Comparison of ENCODE assay signal across 8 mouse cellular contexts in the genomic region with DNA sequence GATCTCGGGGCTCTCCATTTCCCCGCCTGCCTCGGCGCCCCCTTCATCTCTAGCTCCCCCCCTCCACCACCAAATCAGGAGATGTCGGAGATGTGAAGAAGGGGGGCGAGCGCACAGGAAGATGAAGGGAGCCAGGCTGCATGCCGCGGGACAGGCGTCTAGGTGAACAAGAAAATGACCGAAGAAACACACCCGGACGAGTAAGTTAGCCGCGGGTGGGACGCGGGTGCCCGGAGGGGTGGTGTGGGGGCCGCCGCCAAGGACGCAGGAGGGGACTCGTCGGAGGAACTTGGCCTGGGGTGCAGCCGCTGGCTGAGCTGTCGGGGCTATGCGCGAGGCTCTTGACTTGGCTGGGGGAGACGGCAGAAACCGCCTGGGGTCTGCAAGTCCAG. TPM values are rescaled to one million over a fixed set of nuclear protein-coding genes. Genes with fewer than 3 reads are reported as not detected.
A peak's percentile ranks its signal among the peaks of the same experiment; 100 is the strongest.
DNase-seq lines count a peak whose midpoint lies in the region; ATAC-seq lines count a peak whose summit lies in the region.

No protein-coding gene starts in this region.

- ATAC-seq in CD4-positive, CD25-positive, alpha-beta regulatory T cell, adult 4 months: peak; percentile 9
- ATAC-seq in embryonic facial prominence, embryonic 13.5 days (ENCODE audit: insufficient number of reproducible peaks, insufficient read depth, low FRiP score, low TSS enrichment, low read depth): no peak
- peak; percentile 16; the same call in 1 of the 2 replicates for ATAC-seq in hindbrain, embryonic 11.5 days (ENCODE audit: low FRiP score)
- peak; percentile 13 for ATAC-seq in liver, embryonic 13.5 days (ENCODE audit: low read depth)

- H3K9ac ChIP-seq in embryonic facial prominence, embryonic 13.5 days: peak overlapping the region; percentile 94
- peak overlapping the region; percentile 78 for H3K9ac ChIP-seq in hindbrain, embryonic 11.5 days (ENCODE audit: low read depth, low read length)
- H3K9ac ChIP-seq in liver, embryonic 13.5 days: peak overlapping the region; percentile 91

- H3K27me3 ChIP-seq in embryonic facial prominence, embryonic 13.5 days: no peaks in the 10 kb centered on the region
- H3K27me3 ChIP-seq in hindbrain, embryonic 11.5 days (ENCODE audit: control insufficient read depth, insufficient read depth, low read length): no peaks in the 10 kb centered on the region
- H3K27me3 ChIP-seq in liver, embryonic 13.5 days: no peaks in the 10 kb centered on the region

- H3K4me1 ChIP-seq in embryonic facial prominence, embryonic 13.5 days: peaks cover 21% of the 10 kb centered on the region
- peaks cover 5% of the 10 kb centered on the region; the same call in 1 of the 2 replicates for H3K4me1 ChIP-seq in hindbrain, embryonic 11.5 days (replicated peaks; ENCODE audit: control insufficient read depth, insufficient read depth, low read length)
- peaks cover 61% of the 10 kb centered on the region for H3K4me1 ChIP-seq in liver, embryonic 13.5 days (replicated peaks)

- H3K36me3 ChIP-seq in embryonic facial prominence, embryonic 13.5 days: no peaks in the 10 kb centered on the region
- no peaks in the 10 kb centered on the region for H3K36me3 ChIP-seq in hindbrain, embryonic 11.5 days (ENCODE audit: control insufficient read depth, insufficient read depth, low read length)
- no peaks in the 10 kb centered on the region for H3K36me3 ChIP-seq in liver, embryonic 13.5 days

- H3K9me3 ChIP-seq in embryonic facial prominence, embryonic 13.5 days: no peaks in the 10 kb centered on the region
- H3K9me3 ChIP-seq in hindbrain, embryonic 11.5 days (ENCODE audit: control insufficient read depth, low read length): no peaks in the 10 kb centered on the region
- H3K9me3 ChIP-seq in liver, embryonic 13.5 days (replicated peaks): no peaks in the 10 kb centered on the region

- peak overlapping the region; percentile 92 for H3K4me3 ChIP-seq in embryonic facial prominence, embryonic 13.5 days
- H3K4me3 ChIP-seq in hindbrain, embryonic 11.5 days (ENCODE audit: low read depth, low read length): peak overlapping the region; percentile 73
- H3K4me3 ChIP-seq in liver, embryonic 13.5 days (replicated peaks): peak overlapping the region; percentile 93

- peak overlapping the region; percentile 77 for H3K4me2 ChIP-seq in embryonic facial prominence, embryonic 13.5 days
- peak overlapping the region; percentile 76 for H3K4me2 ChIP-seq in hindbrain, embryonic 11.5 days (replicated peaks; ENCODE audit: low read depth, low read length)
- H3K4me2 ChIP-seq in liver, embryonic 13.5 days: peak overlapping the region; percentile 96

- under 1% methylated on average over 29 of the region's 29 CpGs for WGBS in embryonic facial prominence, embryonic 13.5 days
- under 1% methylated on average over 29 of the region's 29 CpGs for WGBS in hindbrain, embryonic 11.5 days
- WGBS in liver, embryonic 13.5 days (ENCODE audit: insufficient replicate concordance): under 1% methylated on average over 29 of the region's 29 CpGs

- peak overlapping the region; percentile 96 for H3K27ac ChIP-seq in embryonic facial prominence, embryonic 13.5 days
- H3K27ac ChIP-seq in hindbrain, embryonic 11.5 days (ENCODE audit: low read depth, low read length): peak overlapping the region; percentile 92
- peak overlapping the region; percentile 91 for H3K27ac ChIP-seq in liver, embryonic 13.5 days

- DNase-seq in heart, adult 18-20 months: peak; percentile 54 to 82
- DNase-seq in heart, adult 9 months (ENCODE audit: low spot score in 2 of 2): no peak
- DNase-seq in hindbrain, embryonic 11.5 days (ENCODE audit: low spot score): peak; percentile 63
- DNase-seq in liver, embryonic 13.5 days: peak; percentile 22
- peak; percentile 59 for DNase-seq in retina, postnatal 1 day
- DNase-seq in adipocyte (ENCODE audit: low spot score): no peak

RNA-seq across cellular contexts. Expression of a gene that starts 0.6 kb away (rescaled TPM):
- total RNA-seq in heart, adult 18-20 months (2021): 10 to 100 TPM; 18.0 to 20.7 TPM
- 1 to 10 TPM; 2.8 to 4.4 TPM for polyA plus RNA-seq in CD4-positive, CD25-positive, alpha-beta regulatory T cell, adult 4 months (2017; shearing (Covaris generic))
- polyA plus RNA-seq in embryonic facial prominence, embryonic 13.5 days (2015; fragmentation: Nextera tagmentation; extraction: Ambion mirVana): 10.2 and 10.5 TPM in 2 replicates
- polyA plus RNA-seq in hindbrain, embryonic 11.5 days (2014; fragmentation: Nextera tagmentation; extraction: Ambion mirVana): 6.2 and 6.7 TPM in 2 replicates
- 2.3 and 2.5 TPM in 2 replicates for polyA plus RNA-seq in liver, embryonic 13.5 days (2015; fragmentation: Nextera tagmentation; extraction: Ambion mirVana)

Comparison
In these comparisons a context has a peak if more than half of its experiments do, and no peak if none do; other contexts are left out.
1. DNase-seq: peak in heart, adult 18-20 months (2 of 2), hindbrain, embryonic 11.5 days (single experiment), liver, embryonic 13.5 days (single experiment) and retina, postnatal 1 day (single experiment); none in heart, adult 9 months (0 of 2) and adipocyte (single experiment).
2. Peak in every context shown above with its lines, with median percentiles within 50 percentile points of each other: H3K27ac ChIP-seq, H3K4me2 ChIP-seq, H3K4me3 ChIP-seq and H3K9ac ChIP-seq.